10 mouse cellular contexts compared by ENCODE assay signal in the genomic region with DNA sequence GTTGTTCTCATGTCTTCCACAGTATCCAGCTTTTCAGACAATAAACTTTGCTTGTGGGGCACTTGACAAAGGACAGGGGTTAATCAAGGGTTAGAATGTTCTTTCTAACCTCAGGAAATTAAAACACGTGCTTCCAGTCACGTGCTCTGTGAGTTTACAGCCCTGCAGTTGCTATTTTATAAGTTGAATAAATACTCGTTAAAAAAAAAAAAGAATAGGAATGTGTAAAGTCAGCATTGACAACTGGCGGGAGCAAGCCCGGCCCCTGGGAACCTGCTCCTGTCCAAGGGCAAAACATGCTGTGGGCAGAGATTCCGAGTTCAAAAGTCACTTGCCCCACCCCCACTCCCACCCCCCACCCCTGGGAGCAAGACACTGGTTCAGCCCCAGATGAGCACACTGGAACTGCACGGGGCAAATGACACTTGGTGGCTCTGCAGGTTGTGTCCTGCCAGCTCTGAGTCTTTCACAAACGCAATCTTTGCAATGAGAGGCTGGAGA.
DNase-seq lines count a peak whose midpoint lies in the region; ATAC-seq and TF ChIP-seq lines count a peak whose summit lies in the region.
"Had no signal": no experiment of that assay in that cellular context is flagged by ENCODE, and none has a peak within 500 bp of the region (broad histone marks: within the 10 kb centered on the region; RNA-seq: fewer than 3 reads in every experiment).

No protein-coding gene starts in this region.

- no peak for TF ChIP-seq POLR2A in lung, adult 2 months (IDR thresholded peaks at IDR 0.05; ENCODE audit: borderline replicate concordance, extremely low read depth, low read depth, low read length)
- TF ChIP-seq POLR2A in small intestine, adult 2 months (IDR thresholded peaks at IDR 0.05; ENCODE audit: low read depth, low read length), result no peak

- H3K9ac ChIP-seq in lung, embryonic 14.5 days, result no peak overlapping the region
- peak overlapping the region; percentile 28; the same call in 1 of the 2 replicates for H3K9ac ChIP-seq in heart, embryonic 13.5 days
- H3K9ac ChIP-seq in hindbrain, embryonic 16.5 days (ENCODE audit: low read depth, low read length), result no peak overlapping the region
- H3K9ac ChIP-seq: midbrain, embryonic 15.5 days had no signal

- H3K9me3 ChIP-seq in lung, embryonic 14.5 days (ENCODE audit: low read depth, low read length), result no peaks in the 10 kb centered on the region
- H3K9me3 ChIP-seq in heart, embryonic 13.5 days, result no peaks in the 10 kb centered on the region
- no peaks in the 10 kb centered on the region for H3K9me3 ChIP-seq in hindbrain, embryonic 16.5 days (ENCODE audit: control insufficient read depth, low read length)
- H3K9me3 ChIP-seq: midbrain, embryonic 15.5 days had no signal

- peak; percentile 23 for DNase-seq in lung, embryonic 14.5 days
- no peak for DNase-seq in lung, adult 2 months
- DNase-seq in kidney, postnatal 25 days, result peak; percentile 77 to 89
- no peak for DNase-seq in right cerebral cortex, postnatal 14 days
- DNase-seq: cerebellum, adult 18-20 months had no signal

- TF ChIP-seq CTCF in lung, embryonic 14.5 days (IDR thresholded peaks at IDR 0.05; ENCODE audit: low read depth), result no peak
- no peak for TF ChIP-seq CTCF in lung, adult 2 months (IDR thresholded peaks at IDR 0.05; ENCODE audit: insufficient read depth, low read length)
- TF ChIP-seq CTCF in small intestine, adult 2 months (IDR thresholded peaks at IDR 0.05; ENCODE audit: extremely low read depth, insufficient read length, insufficient replicate concordance, low read depth, low read length), result no peak

- H3K36me3 ChIP-seq in lung, embryonic 14.5 days (ENCODE audit: insufficient read depth), result no peaks in the 10 kb centered on the region
- no peaks in the 10 kb centered on the region for H3K36me3 ChIP-seq in heart, embryonic 13.5 days
- no peaks in the 10 kb centered on the region for H3K36me3 ChIP-seq in small intestine, adult 2 months (ENCODE audit: control insufficient read depth, insufficient read depth, low read length)
- no peaks in the 10 kb centered on the region for H3K36me3 ChIP-seq in hindbrain, embryonic 16.5 days (ENCODE audit: control insufficient read depth, insufficient read depth, low read length)
- H3K36me3 ChIP-seq: midbrain, embryonic 15.5 days had no signal

- no peak for ATAC-seq in lung, embryonic 14.5 days (ENCODE audit: insufficient read depth)
- no peak for ATAC-seq in heart, embryonic 13.5 days (ENCODE audit: extremely low read depth, insufficient number of reproducible peaks, low FRiP score, low TSS enrichment)
- no peak for ATAC-seq in hindbrain, embryonic 16.5 days
- no peak for ATAC-seq in megakaryocyte, adult 5-6 weeks (ENCODE audit: poor library complexity, severe bottlenecking)
- ATAC-seq: midbrain, embryonic 15.5 days had no signal

- H3K4me3 ChIP-seq in lung, embryonic 14.5 days (ENCODE audit: low read depth, low read length), result no peak overlapping the region
- H3K4me3 ChIP-seq in lung, adult 2 months (replicated peaks; ENCODE audit: extremely low read depth, low read depth, low read length), result no peak overlapping the region
- H3K4me3 ChIP-seq in heart, embryonic 13.5 days, result no peak overlapping the region
- no peak overlapping the region for H3K4me3 ChIP-seq in small intestine, adult 2 months (ENCODE audit: low read depth, low read length)
- no peak overlapping the region for H3K4me3 ChIP-seq in hindbrain, embryonic 16.5 days (ENCODE audit: low read length)
- H3K4me3 ChIP-seq: midbrain, embryonic 15.5 days had no signal

- whole genome bisulfite sequencing in lung, embryonic 14.5 days, result 19% methylated on average over 8 of the region's 8 CpGs
- WGBS in lung, adult 2 months, result 12% methylated on average over 8 of the region's 8 CpGs
- 29% methylated on average over 8 of the region's 8 CpGs for WGBS in heart, embryonic 13.5 days
- 19% methylated on average over 8 of the region's 8 CpGs for WGBS in small intestine, adult 2 months
- 33% methylated on average over 8 of the region's 8 CpGs for WGBS in hindbrain, embryonic 16.5 days

- H3K4me2 ChIP-seq in lung, embryonic 14.5 days, result no peak overlapping the region
- H3K4me2 ChIP-seq in heart, embryonic 13.5 days, result no peak overlapping the region
- H3K4me2 ChIP-seq in hindbrain, embryonic 16.5 days (ENCODE audit: low read length), result no peak overlapping the region
- H3K4me2 ChIP-seq: midbrain, embryonic 15.5 days had no signal

- peak overlapping the region; percentile 12; the same call in 1 of the 2 replicates for H3K27ac ChIP-seq in lung, embryonic 14.5 days (ENCODE audit: low read depth)
- peak overlapping the region; percentile 43 for H3K27ac ChIP-seq in heart, embryonic 13.5 days (replicated peaks)
- peak overlapping the region; percentile 69 for H3K27ac ChIP-seq in small intestine, adult 2 months (ENCODE audit: insufficient read depth, low read depth, low read length)
- H3K27ac ChIP-seq in hindbrain, embryonic 16.5 days (ENCODE audit: low read depth, low read length), result no peak overlapping the region
- H3K27ac ChIP-seq: midbrain, embryonic 15.5 days had no signal

- H3K27me3 ChIP-seq in lung, embryonic 14.5 days (ENCODE audit: insufficient read depth, low read length), result no peaks in the 10 kb centered on the region
- no peaks in the 10 kb centered on the region for H3K27me3 ChIP-seq in heart, embryonic 13.5 days (replicated peaks)
- H3K27me3 ChIP-seq in small intestine, adult 2 months (ENCODE audit: control insufficient read depth, insufficient read depth, low read length), result no peaks in the 10 kb centered on the region
- H3K27me3 ChIP-seq in hindbrain, embryonic 16.5 days (replicated peaks; ENCODE audit: control insufficient read depth, insufficient read depth, low read length), result no peaks in the 10 kb centered on the region
- H3K27me3 ChIP-seq: midbrain, embryonic 15.5 days had no signal

- H3K4me1 ChIP-seq in lung, embryonic 14.5 days (ENCODE audit: insufficient read depth), result peaks cover 10% of the 10 kb centered on the region; the same call in 1 of the 2 replicates
- H3K4me1 ChIP-seq in lung, adult 2 months (ENCODE audit: control insufficient read depth, insufficient read depth, low read length), result no peaks in the 10 kb centered on the region; the same call in 1 of the 2 replicates
- H3K4me1 ChIP-seq in heart, embryonic 13.5 days, result peaks cover 26% of the 10 kb centered on the region
- peaks cover 11% of the 10 kb centered on the region; the same call in 1 of the 2 replicates for H3K4me1 ChIP-seq in small intestine, adult 2 months (ENCODE audit: control insufficient read depth, insufficient read depth, insufficient read length, low read length)
- no peaks in the 10 kb centered on the region for H3K4me1 ChIP-seq in hindbrain, embryonic 16.5 days (ENCODE audit: control insufficient read depth, insufficient read depth, low read depth, low read length)
- H3K4me1 ChIP-seq: midbrain, embryonic 15.5 days had no signal

Comparison
In these comparisons a context has a peak if more than half of its experiments do, and no peak if none do; other contexts are left out.
1. DNase-seq: peak in lung, embryonic 14.5 days (single experiment) and kidney, postnatal 25 days (2 of 2); none in lung, adult 2 months (single experiment) and right cerebral cortex, postnatal 14 days (single experiment).